In the genomic region with DNA sequence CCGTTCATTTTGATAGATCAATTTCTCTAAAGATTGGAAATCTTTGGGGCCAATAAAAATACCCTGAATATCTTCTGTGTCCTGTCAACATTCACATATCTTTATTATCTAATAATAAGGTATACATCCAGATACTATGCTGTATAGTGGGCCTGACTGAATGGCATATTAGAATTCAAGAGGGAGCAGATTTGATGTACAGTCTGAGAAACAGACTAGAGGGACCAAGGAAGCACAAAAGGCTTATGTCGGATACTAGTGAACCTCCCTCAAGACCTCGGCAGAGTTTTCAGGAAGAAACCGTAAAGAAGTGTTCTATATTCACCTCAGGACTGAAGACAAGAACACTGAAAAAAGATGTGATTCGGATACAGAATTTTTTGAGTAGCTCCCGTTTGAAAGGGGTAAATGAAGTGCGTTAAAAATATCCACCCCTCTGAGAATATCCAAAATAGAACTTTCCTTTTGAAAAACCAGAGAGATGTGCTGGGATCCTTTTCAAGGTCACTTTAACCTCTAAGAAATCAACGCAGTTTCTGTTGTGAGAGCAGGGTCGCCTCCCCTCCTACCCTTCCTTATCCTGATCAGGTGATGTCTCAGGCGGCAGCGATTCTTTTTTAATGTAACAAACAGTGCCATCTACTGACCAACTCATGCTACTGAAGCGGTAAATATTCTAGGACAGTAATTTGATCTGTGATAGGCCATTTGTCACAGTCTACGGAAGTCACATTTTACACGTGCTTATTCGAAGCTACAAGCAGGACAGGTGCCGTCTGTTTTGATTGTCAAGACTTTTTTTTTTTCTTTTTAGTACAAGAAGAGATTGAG, we compare ENCODE assay signal across 8 mouse cellular contexts.
DNase-seq lines count a peak whose midpoint lies in the region; ATAC-seq and TF ChIP-seq lines count a peak whose summit lies in the region.

No protein-coding gene starts in this region.

- peak overlapping the region; percentile 28; the same call in 1 of the 2 replicates for H3K4me2 ChIP-seq in heart, embryonic 12.5 days
- H3K4me2 ChIP-seq in kidney, embryonic 14.5 days (replicated peaks; ENCODE audit: low read depth, low read length), result peak overlapping the region; percentile 27
- peak overlapping the region; percentile 47 for H3K4me2 ChIP-seq in limb, embryonic 13.5 days (replicated peaks)
- H3K4me2 ChIP-seq in myocyte (ENCODE audit: low read depth), result peak overlapping the region; percentile 69
- peak overlapping the region; percentile 40 for H3K4me2 ChIP-seq in stomach, postnatal 0 days (replicated peaks; ENCODE audit: low read depth)

- H3K9ac ChIP-seq in heart, embryonic 12.5 days, result no peak overlapping the region; the same call in 1 of the 2 replicates
- H3K9ac ChIP-seq in kidney, embryonic 14.5 days (ENCODE audit: low read depth, low read length), result no peak overlapping the region
- H3K9ac ChIP-seq in limb, embryonic 13.5 days, result no peak overlapping the region
- no peak overlapping the region for H3K9ac ChIP-seq in stomach, postnatal 0 days (ENCODE audit: low read length)

- no peaks in the 10 kb centered on the region for H3K27me3 ChIP-seq in embryonic facial prominence, embryonic 10.5 days (replicated peaks; ENCODE audit: low read depth, poor library complexity, severe bottlenecking)
- no peaks in the 10 kb centered on the region for H3K27me3 ChIP-seq in heart, embryonic 12.5 days (replicated peaks)
- no peaks in the 10 kb centered on the region for H3K27me3 ChIP-seq in kidney, embryonic 14.5 days (ENCODE audit: control insufficient read depth, insufficient read depth, low read length)
- no peaks in the 10 kb centered on the region for H3K27me3 ChIP-seq in limb, embryonic 13.5 days
- H3K27me3 ChIP-seq in myocyte (ENCODE audit: control insufficient read depth, insufficient read depth, insufficient read length), result no peaks in the 10 kb centered on the region
- H3K27me3 ChIP-seq in stomach, postnatal 0 days (ENCODE audit: control insufficient read depth, insufficient read depth, low read length), result no peaks in the 10 kb centered on the region

- peak; percentile 46 to 48 for DNase-seq in B cell, adult 2 months
- peak; percentile 50 for DNase-seq in adrenal gland, postnatal 10 days
- DNase-seq in embryonic facial prominence, embryonic 10.5 days (ENCODE audit: low spot score), result peak; percentile 60
- DNase-seq in stomach, postnatal 0 days (ENCODE audit: low spot score), result peak; percentile 16

- H3K79me2 ChIP-seq in myocyte (ENCODE audit: control insufficient read depth, insufficient read depth), result no peaks in the 10 kb centered on the region

- H3K4me1 ChIP-seq in embryonic facial prominence, embryonic 10.5 days, result 0 out of 2 replicates have a peak, but pooled peaks cover 7% of the 10 kb centered on the region
- no peaks in the 10 kb centered on the region for H3K4me1 ChIP-seq in heart, embryonic 12.5 days (replicated peaks)
- H3K4me1 ChIP-seq in kidney, embryonic 14.5 days (ENCODE audit: control insufficient read depth, insufficient read depth, low read length), result no peaks in the 10 kb centered on the region
- peaks cover 5% of the 10 kb centered on the region; the same call in 1 of the 2 replicates for H3K4me1 ChIP-seq in limb, embryonic 13.5 days
- H3K4me1 ChIP-seq in stomach, postnatal 0 days (replicated peaks; ENCODE audit: control insufficient read depth, insufficient read depth), result no peaks in the 10 kb centered on the region

- ATAC-seq in heart, embryonic 12.5 days (ENCODE audit: insufficient number of reproducible peaks, low FRiP score), result peak; percentile 36; the same call in 1 of the 2 replicates
- ATAC-seq in kidney, embryonic 14.5 days (ENCODE audit: low FRiP score, low TSS enrichment), result peak; percentile 83; the same call in 1 of the 2 replicates
- ATAC-seq in limb, embryonic 13.5 days (ENCODE audit: low FRiP score, low read depth), result peak; percentile 90
- ATAC-seq in stomach, postnatal 0 days (ENCODE audit: low FRiP score, low TSS enrichment), result 0 out of 2 replicates have a peak, but pooled peaks have one; percentile 56

- no peak overlapping the region for H3ac ChIP-seq in myocyte (ENCODE audit: control insufficient read depth, insufficient read length)

- 28% methylated on average over 16 of the region's 16 CpGs for WGBS in embryonic facial prominence, embryonic 10.5 days
- 24% methylated on average over 16 of the region's 16 CpGs for WGBS in heart, embryonic 12.5 days
- WGBS in kidney, embryonic 14.5 days, result 22% methylated on average over 16 of the region's 16 CpGs
- 22% methylated on average over 16 of the region's 16 CpGs for WGBS in limb, embryonic 13.5 days
- WGBS in stomach, postnatal 0 days, result 26% methylated on average over 16 of the region's 16 CpGs

- no peak for TF ChIP-seq EP300 in stomach, postnatal 0 days (optimal IDR thresholded peaks at IDR 0.05)

- TF ChIP-seq POLR2A in myocyte (IDR thresholded peaks at IDR 0.05; ENCODE audit: insufficient read length, low read depth), result no peak

- H3K27ac ChIP-seq in embryonic facial prominence, embryonic 10.5 days (replicated peaks), result 0 out of 2 replicates have a peak overlapping the region, but pooled peaks have one; percentile 11
- no peak overlapping the region for H3K27ac ChIP-seq in heart, embryonic 12.5 days (ENCODE audit: poor library complexity, severe bottlenecking)
- H3K27ac ChIP-seq in kidney, embryonic 14.5 days (ENCODE audit: low read depth, low read length), result no peak overlapping the region
- H3K27ac ChIP-seq in limb, embryonic 13.5 days, result no peak overlapping the region
- H3K27ac ChIP-seq in stomach, postnatal 0 days (replicated peaks), result no peak overlapping the region

- no peaks in the 10 kb centered on the region for H3K9me3 ChIP-seq in embryonic facial prominence, embryonic 10.5 days
- H3K9me3 ChIP-seq in heart, embryonic 12.5 days (replicated peaks), result no peaks in the 10 kb centered on the region
- no peaks in the 10 kb centered on the region for H3K9me3 ChIP-seq in kidney, embryonic 14.5 days (ENCODE audit: control insufficient read depth, low read length)
- no peaks in the 10 kb centered on the region for H3K9me3 ChIP-seq in limb, embryonic 13.5 days
- H3K9me3 ChIP-seq in stomach, postnatal 0 days (ENCODE audit: control insufficient read depth, low read length), result no peaks in the 10 kb centered on the region

- no peaks in the 10 kb centered on the region for H3K36me3 ChIP-seq in embryonic facial prominence, embryonic 10.5 days (replicated peaks)
- no peaks in the 10 kb centered on the region for H3K36me3 ChIP-seq in heart, embryonic 12.5 days
- H3K36me3 ChIP-seq in kidney, embryonic 14.5 days (ENCODE audit: control insufficient read depth, insufficient read depth, low read length), result no peaks in the 10 kb centered on the region
- H3K36me3 ChIP-seq in limb, embryonic 13.5 days, result no peaks in the 10 kb centered on the region
- no peaks in the 10 kb centered on the region for H3K36me3 ChIP-seq in myocyte (ENCODE audit: control insufficient read depth, insufficient read depth)
- H3K36me3 ChIP-seq in stomach, postnatal 0 days (ENCODE audit: control insufficient read depth, insufficient read depth, low read length), result no peaks in the 10 kb centered on the region

- peak; percentile 88 for TF ChIP-seq CTCF in stomach, postnatal 0 days (IDR thresholded peaks at IDR 0.05; ENCODE audit: low read depth)

- H3K4me3 ChIP-seq in embryonic facial prominence, embryonic 10.5 days, result no peak overlapping the region
- no peak overlapping the region for H3K4me3 ChIP-seq in heart, embryonic 12.5 days
- no peak overlapping the region for H3K4me3 ChIP-seq in kidney, embryonic 14.5 days (ENCODE audit: low read length)
- H3K4me3 ChIP-seq in limb, embryonic 13.5 days, result no peak overlapping the region
- H3K4me3 ChIP-seq in myocyte, result no peak overlapping the region
- H3K4me3 ChIP-seq in stomach, postnatal 0 days (ENCODE audit: low read depth, low read length), result no peak overlapping the region

TF ChIP-seq in myocyte, 11 proteins besides CTCF, POLR2A, EP300 and RAD21:
- TF ChIP-seq CEBPB (IDR thresholded peaks at IDR 0.05; ENCODE audit: insufficient read depth, poor library complexity, severe bottlenecking) (no peak), USF1 (IDR thresholded peaks at IDR 0.05; ENCODE audit: low read depth) (peak; percentile 69)

Comparison
In these comparisons a context has a peak if more than half of its experiments do, and no peak if none do; other contexts are left out.
1. ATAC-seq: peak in every context shown above with its lines; median percentile 90 in limb, embryonic 13.5 days; 83 in kidney, embryonic 14.5 days; 56 in stomach, postnatal 0 days; 36 in heart, embryonic 12.5 days.